Mouse (Mus musculus) inflammation-experienced regulatory T-cells, adult 6 months (primary cell): ENCODE data around the gene Olfr1109. TPM values are rescaled to one million over a fixed set of nuclear protein-coding genes. Genes with fewer than 3 reads are reported as not detected.

ENCODE experiments used
- ATAC-seq: one replicate; pipeline ENCODE4 v1.8.0; 2017
- polyA plus RNA-seq, 3 experiments: library from polyadenylated mRNA; unstranded; fragments of 100-300 nt; shearing (Covaris generic); gene quantifications; one replicate each; pipeline ENCODE4 v1.2.1; 2017

Olfr1109 gene
- polyA plus RNA-seq: not detected

GRCm38 (mm10) chr2:87095908-87096307 is at the start of gene Olfr1109:
Gene Olfr1109 (minus strand): TSS chr2:87096008.
- ATAC-seq: no peak

- no peak for ATAC-seq
Measured at GRCm38 (mm10) chr2:87140200-87140599, 44.4 kb upstream of the Olfr1109 start, which contains the start of gene Olfr1110. Gene Olfr1110 (minus strand): TSS chr2:87140300.

- ATAC-seq: no peak
Measured at GRCm38 (mm10) chr2:87114467-87114866, 18.7 kb upstream of the Olfr1109 start, which contains the start of gene Olfr259. Gene Olfr259 (minus strand): TSS chr2:87114567.

- ATAC-seq: no peak
Measured at GRCm38 (mm10) chr2:87075717-87076116, 20.1 kb downstream of the Olfr1109 start, which contains the start of gene Olfr1107. Gene Olfr1107 (minus strand): TSS chr2:87075817.

GRCm38 (mm10) chr2:87052173-87052572 is 43.6 kb downstream of the Olfr1109 start, which contains the start of gene Olfr1106:
Gene Olfr1106 (minus strand): TSS chr2:87052273.
- ATAC-seq: no peak

Other genes starting within 250 kb of the Olfr1109 start
- not detected for gene Olfr1095, start 244.3 kb downstream of the Olfr1109 start, polyA plus RNA-seq
- not detected for gene Gm13723, start 221.2 kb downstream of the Olfr1109 start, polyA plus RNA-seq
- gene Olfr1097, start 203.8 kb downstream of the Olfr1109 start, polyA plus RNA-seq: not detected
- not detected for gene Olfr1098, start 171.5 kb downstream of the Olfr1109 start, polyA plus RNA-seq
- gene Olfr1099, start 135.3 kb downstream of the Olfr1109 start, polyA plus RNA-seq: not detected
- gene Olfr1100, start 116.1 kb downstream of the Olfr1109 start, polyA plus RNA-seq: not detected
- gene Olfr1101, start 104.8 kb downstream of the Olfr1109 start, polyA plus RNA-seq: not detected
- gene Olfr1102, start 97.6 kb downstream of the Olfr1109 start, polyA plus RNA-seq: not detected
- gene Olfr1104, start 68.9 kb downstream of the Olfr1109 start, polyA plus RNA-seq: not detected
- not detected for gene Olfr1105, start 59.5 kb downstream of the Olfr1109 start, polyA plus RNA-seq
- not detected for gene Olfr1106, start 43.7 kb downstream of the Olfr1109 start, polyA plus RNA-seq
- not detected for gene Olfr1107, start 20.2 kb downstream of the Olfr1109 start, polyA plus RNA-seq
- gene Olfr259, start 18.6 kb upstream of the Olfr1109 start, polyA plus RNA-seq: not detected
- gene Olfr1110, start 44.3 kb upstream of the Olfr1109 start, polyA plus RNA-seq: not detected
- not detected for gene Olfr1111, start 56.6 kb upstream of the Olfr1109 start, polyA plus RNA-seq
- not detected for gene Olfr1112, start 91.8 kb upstream of the Olfr1109 start, polyA plus RNA-seq
- gene Olfr1113, start 113.0 kb upstream of the Olfr1109 start, polyA plus RNA-seq: not detected
- not detected for gene Olfr1115, start 152.0 kb upstream of the Olfr1109 start, polyA plus RNA-seq
- under 1 TPM in 1 of 3 experiments, not detected in 2; 0.04 TPM for gene Olfr1116, start 171.5 kb upstream of the Olfr1109 start, polyA plus RNA-seq
- gene Olfr1118, start 211.6 kb upstream of the Olfr1109 start, polyA plus RNA-seq: not detected